Mouse (Mus musculus) embryonic facial prominence, embryonic 11.5 days (tissue): Measurements from ENCODE around the gene Gm10490. TPM values are rescaled to one million over a fixed set of nuclear protein-coding genes. Genes with fewer than 3 reads are reported as not detected.
"Not testable (repeated sequence)": the region's sequence is repeated elsewhere in the genome, so short reads cannot be mapped to it uniquely, and the experiment has no call there.

Experiments used
- ATAC-seq: fragments of 200-750 bp; cut with Nextera tagmentation; replicated peaks from 2 replicates; pipeline ENCODE4 v1.8.0; 2017; ENCODE audit warnings: low read depth; ENCODE audit not compliant: insufficient number of reproducible peaks, low FRiP score, low TSS enrichment
- DNase-seq: peaks from one replicate; pipeline ENCODE4 v3.0.0-alpha.2; 2015; ENCODE audit warnings: low spot score
- H3K27ac ChIP-seq: fragments of 300-500 bp; sonication (generic); replicated peaks from 2 replicates; pipeline ENCODE4 v1.5.1; 2014; ENCODE audit warnings: mild to moderate bottlenecking, low read depth, low read length, control low read depth
- H3K27me3 ChIP-seq: fragments of 300-500 bp; sonication (generic); 2 replicates; pipeline ENCODE4 v1.6.1; 2014; ENCODE audit warnings: mild to moderate bottlenecking, low read length, moderate library complexity, mixed read lengths; ENCODE audit not compliant: control insufficient read depth, insufficient read depth
- H3K36me3 ChIP-seq: fragments of 300-500 bp; sonication (generic); replicated peaks from 2 replicates; pipeline ENCODE4 v1.6.1; 2014; ENCODE audit warnings: low read depth, mild to moderate bottlenecking, low read length, moderate library complexity, mixed read lengths; ENCODE audit not compliant: control insufficient read depth, insufficient read depth
- H3K4me1 ChIP-seq: fragments of 300-500 bp; sonication (generic); 2 replicates; pipeline ENCODE4 v1.6.1; 2014; ENCODE audit warnings: low read length, mixed read lengths; ENCODE audit not compliant: control insufficient read depth, insufficient read depth
- H3K4me2 ChIP-seq: fragments of 300-500 bp; sonication (generic); 2 replicates; pipeline ENCODE4 v1.6.1; 2014; ENCODE audit warnings: low read depth, mild to moderate bottlenecking, control low read depth, low read length, moderate library complexity
- H3K4me3 ChIP-seq: fragments of 300-500 bp; sonication (generic); 2 replicates; pipeline ENCODE4 v1.5.1; 2014; ENCODE audit warnings: low read depth, low read length, control low read depth
- H3K9ac ChIP-seq: fragments of 300-500 bp; sonication (generic); replicated peaks from 2 replicates; pipeline ENCODE4 v1.6.1; 2014; ENCODE audit warnings: mild to moderate bottlenecking, control low read depth, low read length
- H3K9me3 ChIP-seq: fragments of 300-500 bp; sonication (generic); replicated peaks from 2 replicates; pipeline ENCODE4 v1.6.1; 2016; ENCODE audit warnings: mild to moderate bottlenecking, low read length, inconsistent platforms, mixed read lengths; ENCODE audit not compliant: control insufficient read depth
- WGBS: fragments of 180-500 bp; shearing (Covaris S2); extraction: QIAGEN DNeasy Blood & Tissue Kit; methylation state at CpG from one replicate; pipeline ENCODE4 v1.1.7; 2014; 5-methylcytosine and 5-hydroxymethylcytosine counted together
- polyA plus RNA-seq: library from polyadenylated mRNA; unstranded; fragments of >200 nt; fragmentation: Nextera tagmentation; extraction: Ambion mirVana; gene quantifications from 2 replicates; pipeline ENCODE4 v1.2.1, GENCODE M21; 2014

Gene Gm10490
- polyA plus RNA-seq, 1 experiment from 2014 or later = not detected

DNA sequence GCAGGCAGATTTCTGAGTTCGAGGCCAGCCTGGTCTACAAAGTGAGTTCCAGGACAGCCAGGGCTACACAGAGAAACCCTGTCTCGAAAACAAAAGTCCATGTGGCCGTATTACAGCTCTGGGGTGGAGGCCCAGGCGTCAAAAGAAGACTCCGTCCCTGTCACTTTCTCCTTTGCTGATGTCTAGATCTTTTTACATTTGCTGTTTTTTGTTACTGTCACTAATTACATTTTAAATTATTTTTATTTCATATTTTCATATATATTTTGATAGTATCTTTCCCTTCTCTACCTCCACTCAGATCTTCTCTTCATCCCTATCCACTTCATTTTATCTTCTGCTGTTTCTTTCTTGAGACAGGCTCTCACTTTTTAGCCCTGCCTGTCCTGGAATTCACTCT, 1.6 kb upstream of the Gm10490 start, which contains the start of gene Gm10491:
Gm10491 (minus strand) TSS at position 101 of the 400 bp plus-strand sequence.
- Histone ChIP-seq H3K9me3 (no peaks in the 10 kb centered on the region), H3K4me1 (no peaks in the 10 kb centered on the region), H3K27me3 (no peaks in the 10 kb centered on the region), H3K36me3 (no peaks in the 10 kb centered on the region), H3K4me2 (no peak within 1 kb of the TSS), H3K27ac (no peak within 1 kb of the TSS), H3K4me3 (no peak within 1 kb of the TSS), H3K9ac (no peak within 1 kb of the TSS)
- no peak for DNase-seq
- no peak for ATAC-seq
- WGBS = 84% methylated on average over 5 of the region's 5 CpGs

DNA sequence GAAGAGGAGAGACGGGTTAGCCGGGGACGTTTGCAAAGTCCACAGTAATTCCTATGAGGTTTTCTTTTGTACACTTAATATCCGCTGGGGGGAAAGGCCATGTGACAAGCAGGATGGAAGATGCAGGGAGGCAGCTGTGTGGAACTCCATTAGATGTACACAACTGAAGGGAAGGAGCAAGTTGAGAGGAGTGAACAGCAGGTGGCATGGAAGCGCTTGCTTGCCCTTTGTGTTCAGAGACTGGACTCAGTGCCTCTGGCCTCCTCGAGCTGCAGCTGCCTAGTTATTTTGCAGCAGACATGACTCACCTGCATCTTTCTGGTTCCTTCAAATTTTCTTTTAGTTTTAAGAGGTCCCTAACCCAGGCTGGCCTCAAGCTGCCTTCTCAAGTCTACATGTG, 1.1 kb downstream of the Gm10490 start:
- no peak for DNase-seq
- H3K27ac ChIP-seq = no peak overlapping the region
- no peaks in the 10 kb centered on the region for H3K4me1 ChIP-seq
- H3K4me2 ChIP-seq = no peak overlapping the region
- no peak overlapping the region for H3K4me3 ChIP-seq
- no peak overlapping the region for H3K9ac ChIP-seq
- 62% methylated on average over 6 of the region's 6 CpGs for WGBS
- no peak for ATAC-seq
- H3K36me3 ChIP-seq = no peaks in the 10 kb centered on the region
- H3K9me3 ChIP-seq = no peaks in the 10 kb centered on the region
- H3K27me3 ChIP-seq = no peaks in the 10 kb centered on the region

GRCm38 (mm10) chrX:7915669-7916068, 6.3 kb downstream of the Gm10490 start:
- H3K27me3 ChIP-seq, H3K4me3 ChIP-seq, H3K4me2 ChIP-seq, H3K9me3 ChIP-seq, H3K27ac ChIP-seq, ATAC-seq, H3K4me1 ChIP-seq, H3K9ac ChIP-seq, DNase-seq, H3K36me3 ChIP-seq: not testable (repeated sequence)
- 25% methylated on average over 3 of the region's 3 CpGs for WGBS

GRCm38 (mm10) chrX:7917960-7918359, 8.6 kb downstream of the Gm10490 start:
- not testable (repeated sequence) for ATAC-seq, H3K4me3 ChIP-seq, H3K9ac ChIP-seq, H3K27ac ChIP-seq, H3K9me3 ChIP-seq, DNase-seq, H3K4me2 ChIP-seq, H3K36me3 ChIP-seq, H3K4me1 ChIP-seq
- peaks cover 21% of the 10 kb centered on the region for H3K27me3 ChIP-seq
- 67% methylated on average over 6 of the region's 6 CpGs for WGBS

- Histone ChIP-seq H3K9ac (no peak within 1 kb of the TSS), H3K9me3 (no peaks in the 10 kb centered on the region), H3K4me2 (peak within 1 kb of the TSS; percentile 40), H3K36me3 (no peaks in the 10 kb centered on the region), H3K4me1 (no peaks in the 10 kb centered on the region), H3K27ac (no peak within 1 kb of the TSS), H3K27me3 (peaks cover 29% of the 10 kb centered on the region), H3K4me3 (peak within 1 kb of the TSS; percentile 25)
- WGBS = 13% methylated on average over 27 of the region's 40 CpGs
- ATAC-seq (peak; percentile 78), DNase-seq (peak; percentile 43)
Observed at GRCm38 (mm10) chrX:7919601-7920383, 10.4 kb downstream of the Gm10490 start, which contains the start of gene Pcsk1n. TSS of gene Pcsk1n (plus strand) at chrX:7919822.

DNA sequence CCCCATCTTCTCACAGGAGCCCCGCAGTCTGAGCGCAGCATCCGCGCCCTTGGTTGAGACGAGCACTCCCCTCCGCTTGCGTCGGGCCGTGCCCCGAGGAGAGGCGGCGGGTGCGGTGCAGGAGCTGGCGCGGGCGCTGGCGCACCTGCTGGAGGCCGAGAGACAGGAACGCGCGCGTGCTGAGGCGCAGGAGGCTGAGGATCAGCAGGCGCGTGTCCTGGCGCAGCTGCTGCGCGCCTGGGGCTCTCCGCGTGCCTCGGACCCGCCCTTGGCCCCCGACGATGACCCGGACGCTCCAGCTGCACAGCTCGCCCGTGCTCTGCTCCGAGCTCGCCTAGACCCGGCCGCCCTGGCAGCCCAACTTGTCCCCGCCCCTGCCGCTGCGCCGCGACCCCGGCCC, 12.7 kb downstream of the Gm10490 start:
- Histone ChIP-seq H3K4me2 (peak overlapping the region; percentile 43), H3K4me3 (peak overlapping the region; percentile 19), H3K9ac (0 out of 2 replicates have a peak overlapping the region, but pooled peaks have one; percentile 4), H3K4me1 (no peaks in the 10 kb centered on the region), H3K9me3 (no peaks in the 10 kb centered on the region), H3K27ac (no peak overlapping the region), H3K27me3 (peaks cover 29% of the 10 kb centered on the region), H3K36me3 (no peaks in the 10 kb centered on the region)
- no peak for DNase-seq
- 0 out of 2 replicates have a peak, but pooled peaks have one; percentile 31 for ATAC-seq
- 16% methylated on average over 36 of the region's 48 CpGs for WGBS

- WGBS = 73% methylated on average over 6 of the region's 6 CpGs
- Histone ChIP-seq H3K27me3 (peaks cover 26% of the 10 kb centered on the region), H3K4me3 (no peak overlapping the region), H3K9ac (no peak overlapping the region), H3K36me3 (no peaks in the 10 kb centered on the region), H3K27ac (no peak overlapping the region), H3K9me3 (no peaks in the 10 kb centered on the region), H3K4me2 (no peak overlapping the region), H3K4me1 (no peaks in the 10 kb centered on the region)
- ATAC-seq = no peak
- DNase-seq = no peak
Observed at GRCm38 (mm10) chrX:7926266-7926665, 16.9 kb downstream of the Gm10490 start.

DNA sequence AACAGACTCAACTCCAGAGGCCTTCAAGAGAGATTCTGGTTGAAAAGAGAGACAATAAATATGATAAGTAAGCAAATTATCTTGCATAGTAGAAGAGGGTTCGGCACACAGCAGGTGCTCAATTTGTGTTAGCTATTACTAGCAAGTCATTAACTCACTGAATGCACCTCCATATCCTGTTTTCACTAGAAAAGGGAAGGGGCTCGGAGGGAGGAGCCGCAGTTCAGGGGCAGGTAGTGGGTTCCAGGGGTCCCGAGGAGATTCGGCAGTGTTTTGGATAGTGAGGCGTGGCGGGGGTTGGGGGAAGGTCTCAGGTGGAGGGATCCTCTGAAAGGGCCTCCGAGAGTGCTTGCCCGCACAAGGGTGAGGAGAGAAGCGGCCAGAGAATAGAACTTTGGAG, 17.8 kb downstream of the Gm10490 start:
- Histone ChIP-seq H3K4me3 (no peak overlapping the region), H3K27me3 (peaks cover 18% of the 10 kb centered on the region), H3K4me2 (no peak overlapping the region), H3K36me3 (no peaks in the 10 kb centered on the region), H3K9me3 (no peaks in the 10 kb centered on the region), H3K27ac (no peak overlapping the region), H3K9ac (no peak overlapping the region), H3K4me1 (no peaks in the 10 kb centered on the region)
- ATAC-seq (no peak), DNase-seq (no peak)
- 17% methylated on average over 10 of the region's 10 CpGs for WGBS
